Mouse (Mus musculus): Measurements from ENCODE around the gene E030030I06Rik. TPM values are rescaled to one million over a fixed set of nuclear protein-coding genes. Genes with fewer than 3 reads are reported as not detected.

The E030030I06Rik gene
- polyA plus RNA-seq, 1 experiment from 2014 or later, result 37.3 TPM

Other genes with a start within 250 kb of the E030030I06Rik start
- gene 4930444G20Rik, start 81.2 kb downstream of the E030030I06Rik start, polyA plus RNA-seq (2016; fragmentation: Nextera tagmentation; extraction: Ambion mirVana), result not detected in 2 replicates
- gene Raet1e, start 9.3 kb upstream of the E030030I06Rik start, polyA plus RNA-seq (2016; fragmentation: Nextera tagmentation; extraction: Ambion mirVana), result 18.3 and 21.8 TPM in 2 replicates
- 1.3 and 1.5 TPM in 2 replicates for gene H60b, start 9.3 kb upstream of the E030030I06Rik start, polyA plus RNA-seq (2016; fragmentation: Nextera tagmentation; extraction: Ambion mirVana)
- 18.0 and 19.6 TPM in 2 replicates for gene Raet1d, start 211.3 kb upstream of the E030030I06Rik start, polyA plus RNA-seq (2016; fragmentation: Nextera tagmentation; extraction: Ambion mirVana)

All from midbrain, embryonic 10.5 days (tissue).